Mouse (Mus musculus) bone marrow macrophage, adult 2 months (primary cell): Measurements from ENCODE around the gene C1qtnf5.

Experiments used
- CTCF ChIP-seq: IDR thresholded peaks from 2 replicates; pipeline ENCODE4 v1.5.1; 2012; ENCODE audit warnings: low read depth, mild to moderate bottlenecking, low read length, moderate library complexity
- POLR2A ChIP-seq: IDR thresholded peaks from 2 replicates; pipeline ENCODE4 v1.6.1; 2012; ENCODE audit warnings: mild to moderate bottlenecking, low read depth, low read length, borderline replicate concordance

DNA sequence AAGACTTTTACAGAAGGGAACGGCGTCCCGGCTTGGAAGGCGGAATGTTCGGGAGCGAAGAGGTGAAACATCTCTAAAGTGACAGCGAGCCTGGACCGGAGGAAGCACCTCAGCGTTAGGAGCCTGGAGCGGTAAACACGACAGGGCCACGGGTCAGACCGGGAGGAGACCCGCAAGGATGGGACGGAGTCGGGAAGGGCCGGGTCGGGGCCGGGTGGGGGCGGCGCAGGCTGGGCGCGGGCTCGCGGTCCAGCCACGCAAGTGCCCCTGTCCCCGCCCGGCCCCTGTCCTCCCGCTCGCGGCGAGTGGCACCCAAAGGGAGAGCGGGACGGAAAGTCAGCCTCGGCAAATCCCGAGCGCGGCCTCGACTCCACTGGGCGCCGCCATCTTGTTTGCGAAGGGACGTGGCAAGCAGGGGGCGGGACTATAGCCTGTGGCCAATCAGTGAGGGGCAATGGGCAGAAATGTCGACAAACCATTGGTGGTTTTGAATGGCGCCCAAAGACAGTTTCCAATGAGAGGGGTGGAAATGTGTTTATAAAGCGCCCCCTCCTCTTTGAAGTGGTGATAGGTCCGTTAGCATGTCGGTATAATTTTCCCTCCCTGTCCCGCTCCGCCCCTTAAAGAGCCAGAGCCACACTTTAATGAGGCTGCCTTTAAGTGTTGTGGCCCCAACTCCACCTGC lies 6.2 kb downstream of the C1qtnf5 start, which contains the start of the genes Gm49380 and Rnf26:
- no peak for TF ChIP-seq CTCF
- TF ChIP-seq POLR2A, result no peak
